Mouse (Mus musculus): ENCODE data around the gene Nppb. TPM values are rescaled to one million over a fixed set of nuclear protein-coding genes. Genes with fewer than 3 reads are reported as not detected.

Nppb gene
- total RNA-seq (2021) = not detected

DNA sequence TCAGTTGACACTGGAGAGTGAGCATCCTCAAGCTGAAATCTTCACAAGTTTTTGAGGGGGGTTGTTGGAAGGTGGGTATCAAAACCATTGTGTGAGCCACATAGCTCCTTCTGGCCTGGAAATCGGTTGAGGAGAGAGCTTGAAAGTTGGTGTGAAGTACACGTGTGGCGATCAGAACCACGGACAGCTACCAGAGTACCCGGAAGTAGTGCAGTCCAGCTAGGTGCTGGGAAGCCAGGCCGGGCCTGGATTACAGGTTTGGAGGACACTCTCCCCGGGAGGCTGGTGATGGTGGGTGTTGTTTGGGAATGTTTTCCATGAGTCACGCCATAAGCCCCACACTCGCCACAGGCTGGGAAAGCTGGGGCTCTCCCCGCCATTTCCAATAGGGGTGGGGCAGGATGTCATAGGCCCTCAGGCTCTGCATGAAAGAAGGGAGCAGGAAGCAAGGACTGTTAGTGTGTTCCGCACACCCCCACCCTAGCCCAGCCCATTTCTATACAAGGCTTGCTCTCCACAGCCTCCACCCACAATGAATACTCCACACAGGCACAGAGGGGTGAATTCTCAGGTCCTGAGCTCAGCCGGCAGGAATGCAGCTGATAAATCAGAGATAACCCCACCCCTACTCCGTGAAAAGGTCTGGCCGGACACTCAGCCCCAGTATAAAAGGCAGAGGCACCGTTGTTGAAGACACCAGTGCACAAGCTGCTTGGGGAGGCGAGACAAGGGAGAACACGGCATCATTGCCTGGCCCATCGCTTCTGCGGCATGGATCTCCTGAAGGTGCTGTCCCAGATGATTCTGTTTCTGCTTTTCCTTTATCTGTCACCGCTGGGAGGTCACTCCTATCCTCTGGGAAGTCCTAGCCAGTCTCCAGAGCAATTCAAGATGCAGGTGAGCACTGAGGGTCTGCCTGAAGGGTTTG lies at the start of gene Nppb:
Gene Nppb (plus strand): TSS at position 584 of the 928 bp plus-strand sequence.
- DNase-seq (ENCODE audit: low spot score in 2 of 2) = no peak
- intact Hi-C loops (cut with DNase I) = no loop called here

DNA sequence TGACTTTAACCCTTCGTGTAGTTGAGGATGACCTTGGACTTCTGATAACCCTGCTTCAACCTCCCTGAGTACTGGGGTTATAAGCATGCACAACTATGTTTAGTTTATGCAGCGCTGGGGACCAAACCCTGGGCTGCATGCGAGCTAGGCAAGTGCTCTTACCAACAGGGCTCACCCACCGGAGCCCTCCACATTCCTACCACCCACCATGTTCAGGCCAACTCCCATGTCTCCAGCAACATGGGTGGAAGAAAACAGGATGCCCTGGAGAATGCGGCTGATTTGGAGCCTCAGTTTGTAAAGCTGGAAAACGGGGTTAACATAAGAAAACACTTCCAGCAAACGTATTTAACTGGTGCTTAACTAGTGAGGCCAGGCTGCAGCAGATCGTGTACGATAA lies 49.7 kb upstream of the Nppb start:
- DNase-seq (ENCODE audit: low spot score in 2 of 2) = no peak
- intact Hi-C loops (cut with DNase I) = loop anchor here (5.0 kb wide), 1 partner anchor 69 kb away; the partner anchor contains the start of genes Fv1 and Miip

- intact Hi-C loops (cut with DNase I) = loop anchor here (5.0 kb wide), 1 partner anchor 69 kb away; the partner anchor contains the start of genes Fv1 and Miip
- DNase-seq (ENCODE audit: low spot score in 2 of 2) = peak; percentile 69 to 78
These were observed 49.1 kb upstream of the Nppb start, which contains the start of gene Plod1 for GRCm38 (mm10) chr4:147936331-147936954. Plod1 (minus strand) TSS chr4:147936767.

GRCm38 (mm10) chr4:147937021-147937420 lies 48.6 kb upstream of the Nppb start:
- no peak for DNase-seq (ENCODE audit: low spot score in 2 of 2)
- intact Hi-C loops (cut with DNase I) = loop anchor here (5.0 kb wide), 1 partner anchor 70 kb away; the partner anchor contains the start of genes Fv1 and Miip

GRCm38 (mm10) chr4:147937486-147937885 lies 48.1 kb upstream of the Nppb start:
- no peak for DNase-seq (ENCODE audit: low spot score in 2 of 2)
- intact Hi-C loops (cut with DNase I) = loop anchor here (5.0 kb wide), 1 partner anchor 70 kb away; the partner anchor contains the start of genes Fv1 and Miip

- intact Hi-C loops (cut with DNase I) = loop anchor here (5.0 kb wide), 1 partner anchor 71 kb away; the partner anchor contains the start of genes Fv1 and Miip
These were observed 47.2 kb upstream of the Nppb start for GRCm38 (mm10) chr4:147938148-147939096.

GRCm38 (mm10) chr4:147940111-147940510 lies 45.5 kb upstream of the Nppb start:
- intact Hi-C loops (cut with DNase I) = no loop called here
- DNase-seq (ENCODE audit: low spot score in 2 of 2) = peak in 1 of 2 experiments; percentile 46

More at GRCm38 (mm10) chr4:147938148-147939096, 47.2 kb upstream of the Nppb start:
- peak in 1 of 2 experiments; percentile 17 for DNase-seq (ENCODE audit: low spot score in 2 of 2)

DNA sequence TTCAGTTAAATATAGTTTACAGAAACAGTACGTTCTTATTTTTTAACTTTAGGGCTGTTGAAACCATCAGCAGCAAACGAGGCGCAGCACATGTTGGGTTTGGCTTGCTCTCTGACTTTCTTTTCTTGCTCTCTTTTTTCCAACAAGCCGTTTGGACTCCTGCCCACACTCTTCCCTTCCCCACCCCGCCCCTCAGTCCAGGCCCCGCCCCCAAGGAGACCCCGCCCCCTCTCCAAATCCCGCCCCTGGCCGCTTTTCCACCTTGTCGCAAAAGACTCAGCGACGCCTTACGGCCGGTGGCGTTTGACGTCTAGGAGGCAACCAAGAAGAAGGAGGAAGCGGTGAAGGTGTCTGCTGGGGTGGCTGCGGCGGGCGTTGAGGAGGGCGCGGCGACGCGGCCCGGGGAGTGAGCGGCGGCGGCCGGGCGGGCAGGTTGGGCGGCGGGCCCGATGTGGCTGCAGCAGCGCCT lies 45.0 kb upstream of the Nppb start, which contains the start of gene 2510039O18Rik:
Gene 2510039O18Rik (plus strand): TSS at position 320 of the 469 bp plus-strand sequence.
- DNase-seq (ENCODE audit: low spot score in 2 of 2) = peak; percentile 77 to 87
- intact Hi-C loops (cut with DNase I) = no loop called here

DNA sequence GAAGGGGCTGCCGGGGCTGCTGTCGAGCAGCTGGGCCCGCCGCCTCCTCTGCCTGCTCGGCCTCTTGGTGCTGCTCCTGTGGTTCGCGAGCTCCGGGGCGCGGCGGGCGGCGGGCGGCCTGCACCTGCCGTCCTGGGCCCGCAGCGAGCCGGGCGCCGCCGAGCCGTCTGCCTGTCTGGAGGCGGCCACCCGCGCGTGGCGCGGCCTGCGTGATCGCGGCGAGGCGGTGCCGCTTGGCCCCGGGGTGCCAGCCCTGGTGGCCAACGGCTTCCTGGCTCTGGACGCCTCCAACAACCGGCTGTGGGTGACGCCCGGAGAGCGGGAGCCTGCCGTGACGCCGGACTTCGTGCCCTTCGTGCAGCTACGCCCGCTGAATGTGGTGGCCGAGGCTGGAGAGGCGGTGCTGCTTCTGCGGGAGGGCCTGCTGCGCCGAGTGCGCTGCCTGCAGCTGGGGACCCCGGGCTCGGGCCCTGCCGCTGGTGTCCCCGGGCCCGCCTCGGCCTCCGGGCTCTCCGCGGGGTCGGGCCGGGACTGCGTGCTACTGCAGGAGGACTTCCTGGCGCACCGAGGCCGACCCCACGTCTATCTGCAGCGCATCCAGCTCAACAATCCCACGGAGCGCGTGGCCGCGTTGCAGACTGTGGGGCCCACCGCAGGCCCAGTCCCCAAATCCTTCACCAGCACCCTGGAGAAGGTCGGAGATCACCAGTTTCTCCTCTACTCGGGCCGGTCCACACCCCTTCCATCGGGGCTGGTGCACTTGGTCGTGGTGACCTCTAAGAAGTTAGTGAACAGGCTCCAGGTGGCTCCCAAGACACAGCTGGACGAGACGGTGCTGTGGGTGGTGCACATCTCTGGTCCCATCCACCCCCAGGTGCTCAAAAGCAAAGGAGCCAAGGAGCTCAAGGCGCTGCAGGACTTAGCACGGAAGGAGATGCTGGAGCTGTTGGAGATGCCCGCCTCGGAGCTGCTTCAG lies 44.3 kb upstream of the Nppb start:
- DNase-seq (ENCODE audit: low spot score in 2 of 2) = peak in 1 of 2 experiments; percentile 26
- intact Hi-C loops (cut with DNase I) = no loop called here

GRCm38 (mm10) chr4:147943005-147943404 lies 42.6 kb upstream of the Nppb start:
- intact Hi-C loops (cut with DNase I) = no loop called here

DNA sequence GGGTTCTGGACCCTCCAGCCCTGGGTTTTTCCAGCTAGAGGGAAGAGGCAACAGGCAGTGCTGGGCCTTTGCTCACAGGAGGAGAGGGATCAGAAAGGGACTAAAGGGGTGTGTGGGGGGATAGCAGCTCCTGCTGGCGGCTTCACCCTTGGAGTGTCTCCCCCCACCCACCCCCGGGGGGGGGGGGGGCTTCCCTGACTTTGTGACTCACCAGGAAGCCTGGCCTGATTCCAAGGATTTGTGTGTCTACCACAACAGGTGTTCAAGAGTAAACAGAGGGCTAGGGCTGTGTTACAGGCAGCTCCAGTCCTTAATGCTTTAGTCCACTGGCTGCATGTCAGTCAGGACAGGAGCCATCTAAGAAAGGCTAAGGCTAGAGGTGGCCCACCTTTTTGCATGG lies 38.1 kb upstream of the Nppb start:
- intact Hi-C loops (cut with DNase I) = no loop called here
- DNase-seq (ENCODE audit: low spot score in 2 of 2) = no peak

More at GRCm38 (mm10) chr4:147943005-147943404, 42.6 kb upstream of the Nppb start:
- no peak for DNase-seq (ENCODE audit: low spot score in 2 of 2)

- DNase-seq (ENCODE audit: low spot score in 2 of 2) = peak; percentile 51 to 56
- intact Hi-C loops (cut with DNase I) = loop anchor here (2.0 kb wide), 1 partner anchor 55 kb away; no protein-coding TSS in a partner anchor
These were observed 32.0 kb upstream of the Nppb start for GRCm38 (mm10) chr4:147953590-147953989.

- intact Hi-C loops (cut with DNase I) = no loop called here
- DNase-seq (ENCODE audit: low spot score in 2 of 2) = no peak
These were observed 28.4 kb upstream of the Nppb start for GRCm38 (mm10) chr4:147957141-147957540.

- DNase-seq (ENCODE audit: low spot score in 2 of 2) = peak; percentile 60 to 65
- intact Hi-C loops (cut with DNase I) = no loop called here
These were observed 25.4 kb upstream of the Nppb start for GRCm38 (mm10) chr4:147959881-147960831.

DNA sequence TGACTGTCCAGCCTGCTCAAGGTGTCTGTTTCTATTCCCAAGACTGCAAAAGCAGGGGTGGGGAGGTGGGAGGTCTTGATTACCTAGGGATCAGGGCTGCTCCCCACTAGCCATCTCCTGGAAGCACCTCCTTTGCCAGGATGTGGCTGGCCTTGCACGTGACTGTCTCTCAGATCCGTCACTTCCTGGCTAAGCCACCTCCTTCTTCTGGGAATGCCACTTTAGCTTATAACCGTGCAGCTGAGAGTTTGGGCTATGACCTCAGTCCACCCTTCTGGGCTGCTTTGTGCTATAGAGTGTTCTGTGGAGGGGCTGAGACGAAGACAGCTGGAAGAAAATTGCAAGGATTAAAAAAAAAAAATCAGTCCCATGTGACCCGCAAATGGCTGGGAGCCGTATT lies 22.8 kb upstream of the Nppb start:
- intact Hi-C loops (cut with DNase I) = no loop called here
- DNase-seq (ENCODE audit: low spot score in 2 of 2) = peak in 1 of 2 experiments; percentile 20

DNA sequence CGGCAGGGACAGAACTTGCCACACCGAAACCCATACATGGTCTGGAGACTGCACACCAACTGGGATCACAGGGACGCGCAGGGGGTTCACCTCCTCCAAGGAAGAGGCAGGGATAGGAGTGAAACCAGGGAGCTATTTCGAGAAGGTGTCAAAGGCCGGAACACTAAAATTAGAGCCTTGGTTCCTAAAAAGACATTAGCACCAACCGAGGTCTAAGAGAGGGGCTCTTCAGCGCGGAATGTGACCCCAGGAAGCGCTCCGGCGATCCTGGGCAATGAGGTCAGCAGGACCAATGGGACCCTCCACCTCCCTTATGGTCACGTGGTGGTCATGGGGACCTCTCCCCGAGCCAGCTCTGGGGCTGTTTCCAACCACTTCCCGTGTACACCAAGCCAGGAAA lies 22.0 kb upstream of the Nppb start:
- intact Hi-C loops (cut with DNase I) = no loop called here
- DNase-seq (ENCODE audit: low spot score in 2 of 2) = no peak

GRCm38 (mm10) chr4:147965712-147966111 lies 19.9 kb upstream of the Nppb start:
- no peak for DNase-seq (ENCODE audit: low spot score in 2 of 2)
- intact Hi-C loops (cut with DNase I) = no loop called here

Data from left cerebral cortex, postnatal 25 days (tissue).